Mouse (Mus musculus): ENCODE data around the gene C6.

C6 gene

GRCm38 (mm10) chr15:4726830-4727310, at the start of gene C6:
C6 (plus strand) TSS chr15:4727175.
- no peak for DNase-seq

GRCm38 (mm10) chr15:4697604-4698003, 29.4 kb upstream of the C6 start:
- DNase-seq = no peak

GRCm38 (mm10) chr15:4734150-4734549, 7.2 kb downstream of the C6 start:
- no peak for DNase-seq

- DNase-seq = no peak
Observed at GRCm38 (mm10) chr15:4734996-4735609, 8.1 kb downstream of the C6 start.

- DNase-seq = no peak
Observed at GRCm38 (mm10) chr15:4747656-4748055, 20.7 kb downstream of the C6 start.

- no peak for DNase-seq
Observed at GRCm38 (mm10) chr15:4790378-4790777, 63.4 kb downstream of the C6 start.

GRCm38 (mm10) chr15:4796861-4797260, 69.9 kb downstream of the C6 start:
- DNase-seq = no peak

- DNase-seq = no peak
Observed at GRCm38 (mm10) chr15:4804256-4804655, 77.3 kb downstream of the C6 start.

- no peak for DNase-seq
Observed at GRCm38 (mm10) chr15:4808131-4808530, 81.2 kb downstream of the C6 start.

- DNase-seq = no peak
Observed at GRCm38 (mm10) chr15:4814976-4815375, 88.0 kb downstream of the C6 start.

- no peak for DNase-seq
Observed at GRCm38 (mm10) chr15:4815711-4816110, 88.7 kb downstream of the C6 start.

GRCm38 (mm10) chr15:4816752-4817493, 89.9 kb downstream of the C6 start:
- DNase-seq = no peak

- DNase-seq = no peak
Observed at GRCm38 (mm10) chr15:4818437-4818836, 91.5 kb downstream of the C6 start.

- DNase-seq = no peak
Observed at GRCm38 (mm10) chr15:4821161-4821560, 94.2 kb downstream of the C6 start.

- no peak for DNase-seq
Observed at GRCm38 (mm10) chr15:4821824-4822223, 94.8 kb downstream of the C6 start.

GRCm38 (mm10) chr15:4827736-4828135, 100.8 kb downstream of the C6 start:
- no peak for DNase-seq

- no peak for DNase-seq
Observed at GRCm38 (mm10) chr15:4836354-4836753, 109.4 kb downstream of the C6 start.

GRCm38 (mm10) chr15:4850015-4850414, 123.0 kb downstream of the C6 start:
- no peak for DNase-seq
